Mouse (Mus musculus): ENCODE results near the gene Med22.
"Not testable (repeated sequence)": the region's sequence is repeated elsewhere in the genome, so short reads cannot be mapped to it uniquely, and the experiment has no call there.

The Med22 gene

GRCm38 (mm10) chr2:26915927-26916728 lies 5.7 kb upstream of the Med22 start, which contains the start of the genes Surf2 and Surf1:
Gene Surf2 (plus strand): TSS chr2:26916367.
Gene Surf1 (minus strand): TSS chr2:26916530.
- peak; percentile 74 to 84 for DNase-seq

- DNase-seq, result no peak
Measured at GRCm38 (mm10) chr2:26914148-26914941, 3.9 kb upstream of the Med22 start.

- DNase-seq, result no peak
Measured at GRCm38 (mm10) chr2:26913416-26914147, 3.1 kb upstream of the Med22 start.

- no peak for DNase-seq
Measured at GRCm38 (mm10) chr2:26912253-26912770, 1.8 kb upstream of the Med22 start.

- no peak for DNase-seq
Measured at GRCm38 (mm10) chr2:26910994-26911765, 703 bp upstream of the Med22 start.

- no peak for DNase-seq
Measured at GRCm38 (mm10) chr2:26909387-26909784, 1.1 kb downstream of the Med22 start.

GRCm38 (mm10) chr2:26908710-26909386 lies 1.6 kb downstream of the Med22 start:
- DNase-seq, result no peak

- DNase-seq, result peak in 1 of 2 experiments; percentile 61
Measured at GRCm38 (mm10) chr2:26907109-26907508, 3.4 kb downstream of the Med22 start.

GRCm38 (mm10) chr2:26906431-26906830 lies 4.0 kb downstream of the Med22 start:
- no peak for DNase-seq

- DNase-seq, result no peak
Measured at GRCm38 (mm10) chr2:26905936-26906335, 4.5 kb downstream of the Med22 start.

- DNase-seq, result no peak
Measured at GRCm38 (mm10) chr2:26903311-26903710, 7.2 kb downstream of the Med22 start.

- DNase-seq, result peak; percentile 98
Measured at GRCm38 (mm10) chr2:26902467-26903220, 7.8 kb downstream of the Med22 start, which contains the start of gene Surf6. Gene Surf6 (minus strand): TSS chr2:26902879.

- DNase-seq, result no peak
Measured at GRCm38 (mm10) chr2:26901834-26902400, 8.6 kb downstream of the Med22 start.

GRCm38 (mm10) chr2:26900731-26901130 lies 9.7 kb downstream of the Med22 start:
- DNase-seq, result no peak

- no peak for DNase-seq
Measured at GRCm38 (mm10) chr2:26895898-26896297, 14.6 kb downstream of the Med22 start.

GRCm38 (mm10) chr2:26886170-26886569 lies 24.3 kb downstream of the Med22 start:
- DNase-seq, result not testable (repeated sequence)

GRCm38 (mm10) chr2:26885541-26885940 lies 24.9 kb downstream of the Med22 start:
- not testable (repeated sequence) for DNase-seq

GRCm38 (mm10) chr2:26878571-26878970 lies 31.9 kb downstream of the Med22 start:
- DNase-seq, result no peak

GRCm38 (mm10) chr2:26870666-26871065 lies 39.8 kb downstream of the Med22 start:
- DNase-seq, result no peak

GRCm38 (mm10) chr2:26864879-26865278 lies 45.6 kb downstream of the Med22 start, which contains the start of gene Abo:
Gene Abo (minus strand): TSS chr2:26864979.
- DNase-seq, result no peak

All from kidney, adult 8-10 months (tissue).